Mouse (Mus musculus): ENCODE measurements around the gene Chmp3.
A peak's percentile ranks its signal among the peaks of the same experiment; 100 is the strongest.

Gene Chmp3

DNA sequence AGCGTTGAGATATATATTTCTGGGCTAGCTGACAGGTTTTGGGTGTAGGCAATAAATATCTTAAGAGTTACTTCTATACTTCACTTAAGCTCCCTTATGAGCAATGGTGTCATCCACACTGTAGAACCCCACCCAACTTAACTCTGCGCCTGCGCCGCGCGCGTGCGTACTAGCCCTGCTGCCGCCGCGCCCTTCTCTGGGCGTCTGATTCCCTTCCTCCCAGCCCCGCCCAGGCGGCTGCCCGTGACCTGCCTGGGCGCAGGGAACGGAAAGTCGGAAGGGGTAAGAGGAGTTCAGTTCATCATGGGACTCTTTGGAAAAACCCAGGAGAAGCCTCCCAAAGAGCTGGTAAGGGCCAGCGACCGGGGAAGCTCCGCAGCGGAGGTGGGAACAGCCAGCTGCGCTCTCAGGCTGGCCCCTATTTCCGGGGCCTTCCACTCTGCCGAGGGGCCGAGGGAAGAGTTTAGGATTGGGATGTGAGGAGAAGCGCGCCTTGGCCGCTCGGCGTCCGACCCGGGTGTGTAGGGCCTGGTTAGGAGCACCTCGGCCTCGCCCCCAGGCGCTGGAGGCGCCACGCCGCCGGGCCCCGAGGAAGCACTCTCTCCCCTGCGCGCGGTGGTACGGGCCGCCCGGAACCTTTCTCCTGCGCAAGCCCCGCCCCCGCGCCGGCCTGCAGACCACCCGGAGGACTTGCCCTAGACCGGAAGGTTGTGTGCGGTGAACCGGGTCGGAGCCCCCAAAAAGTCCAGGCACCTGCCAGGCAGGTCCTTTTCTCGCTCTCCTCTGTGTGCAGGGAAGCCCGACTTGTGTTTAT is at the start of gene Chmp3:
TSS of gene Chmp3 (plus strand) at position 112 of the 814 bp plus-strand sequence.
- DNase-seq (ENCODE audit: low spot score), result peak; percentile 95

DNA sequence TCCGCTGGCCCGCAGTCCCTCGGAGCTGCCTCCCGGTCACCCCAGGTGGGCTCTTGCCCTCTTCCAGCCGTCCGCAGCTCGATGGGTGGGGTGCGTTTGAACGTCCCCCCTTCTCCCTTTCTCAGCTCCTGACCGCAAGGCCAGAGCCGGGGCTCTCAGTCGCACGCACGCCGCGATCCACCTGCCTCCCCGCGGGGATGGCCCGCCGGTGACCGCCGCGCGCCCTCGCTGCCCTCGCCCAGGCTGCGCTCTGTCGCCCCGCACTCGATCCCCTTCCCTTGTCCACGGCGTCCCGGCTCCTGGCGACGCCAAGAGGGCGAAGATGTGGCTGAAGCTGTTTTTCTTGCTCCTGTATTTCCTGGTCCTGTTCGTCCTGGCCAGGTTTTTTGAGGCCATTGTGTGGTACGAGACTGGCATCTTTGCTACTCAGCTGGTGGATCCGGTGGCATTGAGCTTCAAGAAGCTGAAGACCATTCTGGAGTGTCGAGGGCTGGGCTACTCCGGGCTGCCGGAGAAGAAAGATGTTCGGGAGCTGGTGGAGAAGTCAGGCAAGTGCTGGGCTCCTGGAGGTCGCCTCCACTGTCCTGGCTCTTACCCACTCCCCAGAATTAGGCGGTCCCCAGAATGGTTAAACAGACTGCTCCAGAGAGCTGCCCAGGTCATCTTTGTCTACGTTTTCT is 49.1 kb upstream of the Chmp3 start:
- no peak for DNase-seq (ENCODE audit: low spot score)

DNA sequence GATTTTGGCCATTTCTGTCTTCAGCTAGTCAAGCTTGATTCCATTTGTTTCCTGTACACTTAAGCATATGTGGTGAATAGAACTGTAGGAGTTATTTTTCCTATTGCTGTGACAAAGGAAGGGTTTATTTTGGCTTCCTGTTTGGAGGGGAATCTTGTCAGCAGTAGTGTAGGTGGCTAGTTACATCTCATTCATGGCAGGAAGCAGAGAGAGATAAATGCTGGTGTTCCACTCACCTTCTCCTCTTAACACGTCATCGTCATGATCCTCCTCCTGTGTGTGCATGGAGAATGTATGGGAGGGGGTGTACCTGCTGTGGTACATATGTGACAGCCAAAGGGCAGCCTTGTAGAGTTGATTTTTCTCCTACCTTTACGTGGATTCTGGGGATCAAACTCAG is 43.0 kb upstream of the Chmp3 start:
- DNase-seq (ENCODE audit: low spot score), result no peak

DNA sequence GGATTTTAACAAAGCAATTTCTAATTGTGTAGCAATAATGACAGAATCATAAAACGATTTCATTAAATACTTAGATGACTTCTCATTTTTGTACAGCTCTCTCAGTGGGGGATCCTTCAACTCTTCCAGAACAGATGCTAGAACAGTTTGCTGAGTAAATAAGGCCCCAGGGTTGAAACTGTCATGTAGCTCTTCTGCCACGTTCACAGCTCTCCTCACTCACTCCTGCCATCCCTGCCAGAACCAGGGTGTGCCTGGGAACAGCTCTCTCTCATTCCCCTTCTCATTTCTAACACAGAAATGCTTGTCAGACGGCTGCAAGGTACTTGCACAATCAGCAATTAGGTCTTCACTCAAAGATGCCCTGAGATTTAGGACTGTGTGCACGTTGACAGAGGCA is 40.6 kb upstream of the Chmp3 start:
- DNase-seq (ENCODE audit: low spot score), result no peak

DNA sequence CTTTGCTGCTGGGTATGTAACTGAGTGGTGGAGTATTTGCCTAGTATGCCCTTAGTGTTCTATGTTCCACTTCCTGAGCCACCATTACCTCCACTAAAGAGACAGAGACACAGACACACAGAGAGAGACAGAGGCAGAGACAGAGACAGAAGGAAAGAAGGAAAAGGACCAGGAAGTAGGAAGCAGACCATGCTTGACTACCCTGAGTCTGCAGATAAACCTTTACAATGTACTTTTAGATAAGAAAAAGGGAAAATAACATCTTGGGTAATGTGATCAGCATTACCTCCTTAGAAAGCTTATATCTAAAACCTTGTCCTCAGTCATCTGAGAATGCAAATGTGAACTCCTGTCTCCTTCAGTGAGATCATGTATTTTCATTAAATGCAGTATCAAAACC is 39.9 kb upstream of the Chmp3 start:
- no peak for DNase-seq (ENCODE audit: low spot score)

DNA sequence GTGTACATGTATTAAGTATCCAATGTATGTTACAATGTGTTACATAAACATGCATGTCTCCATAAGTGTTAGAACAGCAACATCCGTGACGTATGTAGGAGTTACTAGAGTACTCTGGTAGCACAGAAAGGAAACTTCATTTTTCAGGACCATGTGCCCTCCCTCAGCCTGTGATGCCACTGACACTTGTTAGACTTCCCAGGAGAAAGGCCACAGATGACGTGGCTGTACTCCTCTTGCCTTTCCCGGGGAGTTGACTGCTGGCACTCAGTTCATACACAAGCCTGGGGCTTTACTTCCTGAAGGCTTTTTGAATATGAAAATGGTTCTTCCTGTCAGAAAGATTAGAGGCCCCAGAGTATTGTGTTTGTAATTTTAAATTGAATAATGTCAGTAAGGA is 39.5 kb upstream of the Chmp3 start:
- DNase-seq (ENCODE audit: low spot score), result no peak

DNA sequence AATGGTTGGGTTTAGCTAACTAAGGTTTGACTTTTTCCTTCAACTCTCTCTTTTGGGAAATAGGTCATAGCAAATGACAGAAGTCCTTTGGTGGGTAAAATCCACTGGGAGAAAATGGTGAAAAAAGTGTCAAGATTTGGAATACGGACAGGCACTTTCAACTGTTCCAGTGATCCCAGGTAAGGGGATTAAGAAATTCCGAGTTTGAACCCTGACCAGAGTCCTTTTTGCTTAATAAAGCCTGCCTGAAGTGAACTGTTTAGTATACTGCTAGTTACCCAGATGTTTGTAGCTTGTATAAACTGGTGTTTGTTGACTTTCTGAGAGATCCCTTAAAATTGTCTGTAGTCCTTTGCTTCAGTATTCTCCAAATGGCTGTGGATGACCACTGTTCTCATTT is 37.9 kb upstream of the Chmp3 start:
- no peak for DNase-seq (ENCODE audit: low spot score)

DNA sequence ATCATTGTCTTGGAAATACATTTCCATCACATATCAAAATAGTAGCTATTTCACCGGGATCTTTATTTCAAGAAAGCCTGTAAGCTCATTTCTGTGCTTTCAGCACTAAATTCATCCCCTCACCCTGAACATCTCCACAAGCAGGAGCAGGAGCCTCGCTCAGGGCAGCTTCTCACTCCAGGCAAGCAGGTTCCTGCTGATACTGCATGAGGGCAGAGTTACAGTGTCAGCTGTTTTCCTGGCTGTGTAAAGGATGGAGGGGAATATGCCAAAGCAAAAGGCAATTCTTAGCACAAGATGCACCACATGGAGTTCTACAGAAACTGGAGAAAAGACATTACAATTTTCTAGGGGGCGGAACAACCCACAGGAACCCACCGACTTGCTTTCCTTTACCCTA is 24.1 kb upstream of the Chmp3 start:
- no peak for DNase-seq (ENCODE audit: low spot score)

DNA sequence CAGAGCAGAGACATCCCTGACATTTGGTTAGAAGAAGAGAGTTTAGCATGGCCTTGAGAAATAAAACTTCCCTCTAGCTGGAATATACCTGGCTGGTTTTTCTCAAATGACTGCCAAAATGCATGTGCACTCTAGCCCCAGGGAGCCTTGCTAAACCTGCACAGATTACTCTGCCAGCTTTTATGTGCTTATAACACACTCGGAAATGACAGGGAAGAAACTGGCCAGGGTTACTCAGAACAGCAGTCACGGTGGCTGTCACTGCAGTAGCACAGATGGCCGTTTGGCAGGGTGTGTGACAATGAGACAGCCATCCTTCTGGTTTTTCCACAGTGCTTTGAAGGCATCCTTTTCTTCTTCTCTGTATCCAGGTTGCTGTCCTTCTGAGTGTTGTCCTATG is 18.0 kb upstream of the Chmp3 start:
- no peak for DNase-seq (ENCODE audit: low spot score)

DNA sequence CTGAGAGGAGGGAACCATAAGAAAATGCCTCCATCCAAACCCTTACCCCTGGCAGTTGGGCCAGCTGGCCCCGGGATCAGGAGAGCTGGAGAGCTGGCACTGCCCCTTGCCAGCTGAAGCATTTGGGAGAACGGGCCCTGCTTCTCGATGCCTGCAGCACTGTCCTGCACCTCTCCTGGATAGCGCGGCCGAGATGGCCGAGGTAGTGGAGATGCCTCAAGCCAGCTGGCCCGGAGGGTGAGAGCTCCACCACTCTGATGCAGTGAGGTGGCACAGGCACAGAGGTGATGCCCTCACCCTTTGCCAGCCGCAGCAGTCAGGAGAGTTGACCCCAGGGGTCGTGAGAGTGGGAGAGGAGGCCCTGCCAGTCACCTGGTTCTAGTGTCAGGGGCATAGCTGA is 16.5 kb upstream of the Chmp3 start:
- no peak for DNase-seq (ENCODE audit: low spot score)

DNA sequence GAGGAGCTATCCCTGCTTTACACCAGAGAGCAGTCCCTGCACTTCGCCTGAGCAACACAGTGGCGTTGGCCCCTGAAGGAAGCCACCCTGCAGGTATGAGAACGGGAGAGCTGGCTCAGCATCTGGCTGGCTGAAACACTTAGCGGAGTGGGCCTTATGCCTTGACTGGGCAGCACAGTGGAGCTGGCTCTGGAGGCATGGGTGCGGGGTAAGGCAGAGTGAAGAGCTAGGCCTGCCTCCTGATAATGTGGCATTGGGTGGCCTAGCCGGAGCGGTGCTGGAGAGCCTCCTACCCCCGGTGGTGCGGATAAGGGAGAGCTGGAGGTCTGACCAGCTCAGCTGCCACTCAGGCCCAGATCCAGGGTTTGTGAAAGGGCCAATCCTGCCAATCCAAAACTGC is 15.8 kb upstream of the Chmp3 start:
- DNase-seq (ENCODE audit: low spot score), result no peak

DNA sequence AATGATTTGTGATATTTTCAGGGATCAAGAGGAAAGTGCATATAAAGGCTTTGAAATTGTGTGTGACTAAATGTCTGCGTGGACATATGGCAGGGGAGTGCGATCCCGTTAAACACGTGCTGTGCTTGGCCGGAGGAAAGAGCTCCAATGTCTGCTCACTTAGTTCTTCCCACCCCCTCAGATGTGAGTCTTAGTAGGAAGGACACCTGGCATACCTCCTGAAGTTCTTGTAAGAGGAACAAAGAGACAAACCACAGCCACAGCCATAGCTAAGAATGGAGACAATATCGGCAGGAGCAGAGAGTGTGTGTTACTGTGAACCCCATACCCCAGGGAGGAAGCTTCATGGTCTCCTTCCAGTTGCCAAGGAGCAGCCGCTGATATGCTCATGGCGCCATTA is 13.4 kb upstream of the Chmp3 start:
- no peak for DNase-seq (ENCODE audit: low spot score)

DNA sequence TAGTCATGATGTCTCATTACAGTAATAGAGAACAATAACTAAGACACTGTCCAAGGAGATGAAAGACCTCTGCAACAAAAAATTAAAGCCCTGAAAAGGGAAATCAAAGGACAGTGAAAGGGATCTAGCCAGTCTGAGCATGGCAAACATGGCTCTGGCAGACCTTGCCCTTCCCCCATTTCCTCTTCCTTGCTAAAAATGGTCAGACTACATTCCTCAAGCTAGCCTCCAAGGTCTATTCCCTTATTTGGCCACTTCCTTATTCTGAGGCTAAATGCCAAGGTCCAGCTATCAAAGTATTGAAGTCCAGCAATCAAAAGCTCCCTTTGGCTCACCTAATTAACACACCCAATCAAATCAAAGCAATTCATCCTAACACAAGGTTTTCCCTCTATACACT is 6.3 kb upstream of the Chmp3 start:
- DNase-seq (ENCODE audit: low spot score), result no peak

DNA sequence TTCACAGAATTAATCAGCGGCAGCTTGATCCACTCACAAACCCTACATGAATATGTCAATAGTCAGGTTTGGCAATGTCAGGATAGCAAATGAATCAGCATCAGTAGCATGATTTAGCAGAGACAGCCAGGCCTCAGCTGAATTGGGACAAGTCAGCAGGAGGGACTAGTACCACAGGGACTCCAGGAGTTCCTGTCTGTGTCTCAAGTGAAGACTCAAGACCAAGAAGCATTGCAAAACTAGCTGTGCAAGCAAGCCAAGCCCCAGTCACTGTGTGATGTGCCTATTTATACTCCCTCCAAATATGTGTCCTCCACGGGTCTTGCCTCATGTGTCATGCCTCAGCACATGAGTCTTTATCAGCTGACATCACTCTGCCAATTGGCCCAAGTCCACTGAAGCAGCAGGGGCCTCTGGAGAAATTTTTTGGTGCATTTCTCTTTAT is 11.9 kb downstream of the Chmp3 start:
- DNase-seq (ENCODE audit: low spot score), result no peak

DNA sequence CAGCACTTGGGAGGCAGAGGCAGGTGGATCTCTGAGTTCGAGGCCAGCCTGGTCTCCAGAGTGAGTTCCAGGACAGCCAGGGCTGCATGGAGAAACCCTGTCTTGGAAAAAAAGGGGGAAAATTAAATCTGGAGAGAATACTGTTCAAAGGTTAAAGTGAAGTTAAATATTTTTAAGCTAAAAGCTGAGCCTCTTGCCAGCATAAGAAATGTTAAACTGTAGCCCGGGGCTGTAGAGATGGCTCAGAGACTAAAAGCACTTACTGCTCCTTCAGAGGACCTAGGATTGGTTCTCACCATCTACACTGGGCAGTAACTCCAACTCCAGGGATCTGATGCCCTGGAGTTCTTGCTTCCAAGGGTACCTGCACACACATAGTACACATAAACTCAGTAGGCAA is 13.2 kb downstream of the Chmp3 start:
- no peak for DNase-seq (ENCODE audit: low spot score)

DNA sequence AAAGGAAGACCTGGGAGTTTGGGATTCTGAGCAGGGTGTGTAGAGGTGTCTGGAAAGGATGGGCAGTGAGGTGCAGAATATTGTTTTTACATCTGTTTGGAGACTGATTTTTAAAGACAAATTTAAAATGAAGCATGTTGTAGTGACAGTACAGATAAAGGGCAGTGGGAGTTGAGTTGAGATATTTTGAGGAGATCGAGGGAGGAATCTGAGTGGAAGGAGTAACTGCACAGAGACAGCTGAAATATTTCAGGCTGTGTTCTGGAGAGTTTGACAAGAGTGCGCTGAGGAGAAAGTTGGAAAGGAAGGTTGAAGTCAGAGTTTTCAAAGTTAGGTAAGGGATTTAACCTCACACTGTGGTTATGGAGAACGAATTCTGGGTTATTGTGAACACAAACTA is 25.0 kb downstream of the Chmp3 start:
- no peak for DNase-seq (ENCODE audit: low spot score)

DNA sequence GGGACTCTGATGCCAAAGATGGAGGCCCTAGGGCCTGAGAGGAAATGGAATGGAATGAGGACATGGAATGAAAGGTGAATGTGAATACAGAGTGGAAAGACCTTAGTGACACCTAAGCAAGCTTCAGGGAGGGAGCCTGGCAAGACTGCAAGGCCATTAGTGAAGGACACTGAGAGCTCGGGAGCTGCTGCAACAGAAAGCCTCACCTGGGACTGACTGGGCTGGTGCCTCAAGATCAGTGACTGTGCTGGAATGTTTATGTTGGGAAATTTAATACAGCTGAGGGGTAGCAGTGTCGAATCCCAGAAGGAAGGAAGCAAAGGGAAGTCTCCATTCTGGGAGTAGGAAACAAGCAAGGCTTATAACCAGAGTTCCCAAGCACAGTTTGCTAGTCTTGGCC is 25.4 kb downstream of the Chmp3 start:
- DNase-seq (ENCODE audit: low spot score), result no peak

DNA sequence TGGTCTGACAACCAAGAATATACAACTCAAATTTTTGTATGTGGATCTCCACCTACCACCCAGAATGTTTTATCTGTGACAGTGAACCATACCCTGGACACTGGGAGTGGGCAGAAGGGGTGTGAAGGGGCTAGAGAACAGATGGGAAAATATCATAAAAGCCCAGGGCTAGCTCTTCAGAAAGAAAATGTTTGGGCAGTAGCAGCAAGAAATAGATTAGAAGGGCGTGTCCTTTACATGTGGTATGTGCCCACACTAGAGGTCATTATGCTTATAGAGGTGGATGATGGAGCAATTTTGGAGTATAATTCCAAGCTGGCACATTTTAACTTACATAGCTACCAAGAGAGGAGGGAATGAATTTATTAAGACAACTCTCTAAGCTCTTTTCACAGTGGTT is 31.8 kb downstream of the Chmp3 start:
- no peak for DNase-seq (ENCODE audit: low spot score)

DNA sequence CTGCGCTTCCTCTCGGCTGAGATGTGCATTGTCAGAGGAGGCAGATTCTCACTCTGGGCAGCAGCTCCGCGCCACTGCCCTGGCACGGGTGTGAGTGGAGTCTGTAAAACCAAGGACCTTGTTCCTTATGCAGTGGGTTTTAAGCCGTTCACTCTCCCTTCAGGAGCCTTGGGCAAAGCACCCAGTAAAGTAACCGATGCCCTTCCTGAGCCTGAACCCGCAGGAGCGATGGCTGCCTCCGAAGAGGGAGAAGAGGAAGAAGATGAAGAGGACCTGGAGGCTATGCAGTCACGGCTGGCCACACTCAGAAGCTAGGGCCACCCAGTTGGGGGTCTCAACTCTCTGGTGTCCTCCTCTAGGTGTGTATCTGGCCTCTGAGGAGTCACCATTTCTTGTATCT is 35.9 kb downstream of the Chmp3 start:
- DNase-seq (ENCODE audit: low spot score), result no peak

DNA sequence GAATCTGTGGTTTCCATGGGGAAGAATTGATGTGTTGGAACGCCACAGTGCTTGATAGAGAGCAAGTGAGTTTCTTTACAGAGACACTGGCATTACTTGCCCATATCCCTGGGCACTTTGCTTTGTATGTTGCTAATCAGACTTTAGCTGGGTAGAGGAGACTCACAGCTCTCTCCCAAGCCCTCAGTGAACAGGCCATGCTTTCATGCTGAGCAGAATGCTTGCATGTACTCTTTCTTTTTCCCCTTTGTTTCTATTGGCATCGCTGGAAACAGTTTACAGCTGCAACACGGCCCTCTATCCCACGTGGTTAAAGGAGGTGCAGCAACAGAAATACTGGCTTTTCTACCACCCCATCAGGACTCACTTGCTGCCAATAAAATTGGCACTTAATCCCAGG is 39.6 kb downstream of the Chmp3 start:
- no peak for DNase-seq (ENCODE audit: low spot score)

DNA sequence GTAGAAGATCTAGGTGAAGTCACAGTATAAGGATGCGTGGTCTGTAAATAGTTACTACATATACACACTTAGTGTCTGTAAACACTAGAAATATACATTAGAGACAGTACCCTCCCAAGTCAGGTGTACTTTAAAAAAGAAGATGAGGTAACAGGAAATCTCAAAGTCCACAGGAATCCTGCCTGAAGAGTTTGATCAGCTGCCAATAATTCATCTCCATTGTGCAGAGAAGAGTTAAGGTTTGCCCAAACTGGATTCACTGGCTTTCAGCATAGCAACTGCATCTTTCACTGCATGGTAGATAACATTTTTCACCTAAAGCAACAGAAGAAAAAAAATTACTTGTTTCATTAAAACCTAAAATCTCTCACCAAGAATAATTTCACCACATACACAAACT is 45.8 kb downstream of the Chmp3 start:
- DNase-seq (ENCODE audit: low spot score), result no peak

DNA sequence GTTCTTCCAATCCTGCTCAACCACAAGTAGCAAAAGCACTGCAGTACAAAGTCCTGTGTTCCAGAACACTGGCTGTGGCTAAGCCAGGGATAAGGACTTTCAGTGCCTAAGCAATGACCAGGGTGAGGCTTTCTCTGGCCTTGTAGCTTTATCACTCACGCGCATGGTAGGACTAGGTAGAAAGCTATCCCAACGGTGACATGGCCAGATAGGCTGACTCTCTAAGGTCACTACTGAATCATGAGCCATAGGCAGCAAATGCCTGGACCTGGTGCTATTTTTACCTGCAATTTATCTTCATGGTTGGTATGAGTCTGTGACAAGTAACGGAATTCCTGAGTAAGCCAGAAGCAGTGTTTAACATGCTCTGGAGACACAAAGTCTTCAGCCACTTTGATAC is 46.6 kb downstream of the Chmp3 start:
- DNase-seq (ENCODE audit: low spot score), result no peak

DNA sequence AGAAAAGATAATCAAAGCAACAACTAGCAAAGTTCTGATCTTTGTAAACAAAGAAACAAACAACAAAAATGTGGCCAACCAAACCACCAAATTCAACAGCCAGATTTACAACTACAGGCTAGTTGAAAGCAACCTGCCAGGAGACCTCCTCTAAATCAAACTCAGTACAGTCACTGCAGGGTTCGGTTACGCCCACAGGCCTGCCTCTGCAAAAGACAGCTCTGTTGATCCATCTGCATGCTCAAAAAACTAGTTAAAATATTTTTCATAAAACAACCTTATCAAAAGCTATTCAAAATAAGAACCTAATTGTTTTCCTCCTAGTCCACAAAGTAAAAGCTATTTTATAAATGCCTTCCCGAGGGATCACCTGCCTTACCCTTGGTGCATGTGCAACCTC is 64.2 kb downstream of the Chmp3 start:
- DNase-seq (ENCODE audit: low spot score), result no peak

DNA sequence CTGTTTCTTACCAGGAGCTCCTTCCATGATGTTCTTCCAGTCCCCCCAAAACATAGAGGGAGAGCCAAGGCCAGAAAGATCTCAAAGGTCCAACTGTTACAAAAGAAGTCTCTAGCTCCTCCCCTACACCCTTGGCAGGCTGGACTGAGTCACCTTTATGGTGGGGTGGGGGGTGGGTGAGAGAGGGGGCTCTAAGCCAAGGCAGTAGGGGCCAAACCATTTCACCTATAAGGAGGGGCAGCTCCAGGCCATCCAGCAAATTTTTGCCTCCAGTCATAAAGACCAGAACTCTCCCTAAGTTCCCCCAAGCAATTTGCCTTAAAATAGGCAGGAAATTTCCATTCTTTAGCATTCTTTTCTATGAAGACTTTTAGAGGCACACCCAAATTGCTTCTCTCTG is 65.4 kb downstream of the Chmp3 start:
- no peak for DNase-seq (ENCODE audit: low spot score)

Data from testis, postnatal 14 days (tissue).